Mouse (Mus musculus) heart, adult 2 months (tissue): ENCODE data around the gene Cdhr1.

Experiments used
- EP300 ChIP-seq: fragments of 200-500 bp; IDR thresholded peaks from 2 replicates; pipeline ENCODE4 v1.6.1; 2011; ENCODE audit warnings: low read depth, low read length, control low read depth; ENCODE audit not compliant: insufficient read depth
- POLR2A ChIP-seq: fragments of 200-500 bp; IDR thresholded peaks from 2 replicates; pipeline ENCODE4 v1.6.1; 2011; ENCODE audit warnings: mild to moderate bottlenecking, low read depth, low read length, control low read depth; ENCODE audit not compliant: insufficient read depth

DNA sequence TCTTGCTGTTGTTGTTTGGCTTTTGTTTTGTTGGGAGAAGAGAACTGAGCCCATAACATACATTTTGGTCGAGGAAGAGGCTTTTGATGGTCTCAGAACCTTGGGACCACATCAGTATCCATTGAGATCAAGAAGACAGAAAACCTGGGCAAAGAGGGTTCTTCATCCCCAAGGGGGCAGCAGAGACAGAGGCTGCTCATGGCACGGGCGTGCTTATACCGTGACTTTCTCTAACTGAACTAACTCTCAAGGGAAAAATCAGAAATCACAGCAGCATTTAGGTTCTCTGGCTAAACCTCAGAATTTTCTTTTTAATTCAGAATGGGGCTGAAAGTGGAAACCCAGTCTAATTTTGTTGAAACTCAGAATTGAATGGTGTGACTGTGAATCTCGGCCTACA is 63.7 kb downstream of the Cdhr1 start:
- TF ChIP-seq POLR2A (no peak), EP300 (no peak)
